Mouse (Mus musculus) Patski (cell line): ENCODE results near the gene Olfr1357. TPM values are rescaled to one million over a fixed set of nuclear protein-coding genes. Genes with fewer than 3 reads are reported as not detected.
A peak's percentile ranks its signal among the peaks of the same experiment; 100 is the strongest.

Experiments
- ATAC-seq: fragments of 100-300 bp; one replicate; pipeline ENCODE4 v1.8.0; 2021
- CTCF ChIA-PET: fragments of 350-600 bp; sonication (Branson Sonifier 250); formaldehyde crosslinking; loops from one replicate; lab custom pipeline; 2022; ENCODE audit warnings: inconsistent platforms; lab: Charles Lee
- POLR2A ChIA-PET: fragments of 350-600 bp; sonication (Branson Sonifier 250); formaldehyde crosslinking; loops from one replicate; lab custom pipeline; 2022; ENCODE audit warnings: antibody characterized with exemption, inconsistent platforms; lab: Charles Lee
- DNase-seq: peaks from one replicate; pipeline ENCODE4 v3.0.0-alpha.2; 2011; ENCODE audit warnings: low read depth, low spot score
- H3K27me3 ChIP-seq: fragments of 371-371 bp; one replicate; pipeline ENCODE4 v1.5.1; 2021
- CTCF ChIP-seq: fragments of 100-300 bp; IDR thresholded peaks from one replicate; pipeline ENCODE4 v1.5.1; 2021
- in situ Hi-C: fragments of 300-500 bp; cut with MboI; formaldehyde crosslinking; loops from 3 replicates; pipeline ENCODE4 v1.11.1; 2018; ENCODE audit warnings: low pct_unique_long_range_greater_than_20kb, mixed read lengths
- polyA plus RNA-seq: library from polyadenylated mRNA; unstranded; gene quantifications from one replicate; pipeline ENCODE4 v1.2.3, GENCODE M21; 2021

The Olfr1357 gene
- polyA plus RNA-seq, 1 experiment from 2014 or later, result not detected

- DNase-seq, result no peak
- POLR2A ChIA-PET, result no interaction called here
- in situ Hi-C loops, result no loop called here
Measured at GRCm38 (mm10) chr10:78594157-78594556, 23.7 kb downstream of the Olfr1357 start.

GRCm38 (mm10) chr10:78593736-78594135 lies 24.1 kb downstream of the Olfr1357 start:
- in situ Hi-C loops, result no loop called here
- no peak for ATAC-seq
- POLR2A ChIA-PET, result no interaction called here
- DNase-seq, result no peak
- TF ChIP-seq CTCF, result no peak
- H3K27me3 ChIP-seq, result no peaks in the 10 kb centered on the region
- CTCF ChIA-PET, result interaction anchor here (1.2 kb wide), 1 partner anchor 22 kb away, joined by 4 read pairs; no protein-coding TSS in a partner anchor

More at GRCm38 (mm10) chr10:78594157-78594556, 23.7 kb downstream of the Olfr1357 start:
- no peak for ATAC-seq
- H3K27me3 ChIP-seq, result no peaks in the 10 kb centered on the region
- CTCF ChIA-PET, result interaction anchor here (1.2 kb wide), 2 partner anchors 23 to 68 kb away, joined by 4 to 5 read pairs; no protein-coding TSS in a partner anchor
- no peak for TF ChIP-seq CTCF

GRCm38 (mm10) chr10:78592856-78593379 lies 25.0 kb downstream of the Olfr1357 start:
- DNase-seq, result no peak
- ChIA-PET CTCF (no interaction called here), POLR2A (no interaction called here)
- no peak for ATAC-seq
- in situ Hi-C loops, result no loop called here
- no peaks in the 10 kb centered on the region for H3K27me3 ChIP-seq
- TF ChIP-seq CTCF, result no peak

GRCm38 (mm10) chr10:78591406-78592328 lies 26.2 kb downstream of the Olfr1357 start, which contains the start of gene Syde1:
TSS of gene Syde1 (minus strand) at chr10:78591964.
- in situ Hi-C loops, result no loop called here
- ATAC-seq, result peak; percentile 66
- ChIA-PET POLR2A (interaction anchor here (0.7 to 0.9 kb wide), 2 partner anchors 14 to 17 kb away, joined by 3 to 4 read pairs; no protein-coding TSS in a partner anchor), CTCF (no interaction called here)
- TF ChIP-seq CTCF, result no peak
- no peaks in the 10 kb centered on the region for H3K27me3 ChIP-seq
- no peak for DNase-seq

GRCm38 (mm10) chr10:78590744-78591143 lies 27.1 kb downstream of the Olfr1357 start:
- in situ Hi-C loops, result no loop called here
- CTCF ChIA-PET, result no interaction called here
- POLR2A ChIA-PET, result interaction anchor here (0.7 to 0.9 kb wide), 2 partner anchors 13 to 16 kb away, joined by 3 to 4 read pairs; no protein-coding TSS in a partner anchor
- H3K27me3 ChIP-seq, result no peaks in the 10 kb centered on the region
- TF ChIP-seq CTCF, result no peak
- ATAC-seq (no peak), DNase-seq (no peak)

GRCm38 (mm10) chr10:78589901-78590300 lies 28.0 kb downstream of the Olfr1357 start:
- no peak for TF ChIP-seq CTCF
- H3K27me3 ChIP-seq, result no peaks in the 10 kb centered on the region
- in situ Hi-C loops, result no loop called here
- no peak for ATAC-seq
- POLR2A ChIA-PET, result no interaction called here
- CTCF ChIA-PET, result no interaction called here
- DNase-seq, result no peak

- no peak for ATAC-seq
- no peak for DNase-seq
- in situ Hi-C loops, result no loop called here
- no peaks in the 10 kb centered on the region for H3K27me3 ChIP-seq
- TF ChIP-seq CTCF, result no peak
- ChIA-PET POLR2A (interaction anchor here (0.6 to 1.4 kb wide), 2 partner anchors 13 to 18 kb away, joined by 3 to 9 read pairs; no protein-coding TSS in a partner anchor), CTCF (no interaction called here)
Measured at GRCm38 (mm10) chr10:78589291-78589690, 28.6 kb downstream of the Olfr1357 start.

GRCm38 (mm10) chr10:78586026-78586425 lies 31.8 kb downstream of the Olfr1357 start:
- no peak for ATAC-seq
- POLR2A ChIA-PET, result interaction anchor here (0.9 kb wide), 1 partner anchor 10 kb away, joined by 3 read pairs; no protein-coding TSS in a partner anchor

GRCm38 (mm10) chr10:78585606-78586005 lies 32.3 kb downstream of the Olfr1357 start:
- no peaks in the 10 kb centered on the region for H3K27me3 ChIP-seq
- no peak for TF ChIP-seq CTCF
- ATAC-seq (no peak), DNase-seq (no peak)
- in situ Hi-C loops, result no loop called here
- POLR2A ChIA-PET, result interaction anchor here (0.9 kb wide), 1 partner anchor 9 kb away, joined by 3 read pairs; no protein-coding TSS in a partner anchor
- CTCF ChIA-PET, result no interaction called here

More at GRCm38 (mm10) chr10:78586026-78586425, 31.8 kb downstream of the Olfr1357 start:
- DNase-seq, result no peak
- in situ Hi-C loops, result no loop called here
- CTCF ChIA-PET, result no interaction called here
- no peaks in the 10 kb centered on the region for H3K27me3 ChIP-seq
- no peak for TF ChIP-seq CTCF

GRCm38 (mm10) chr10:78584996-78585395 lies 32.9 kb downstream of the Olfr1357 start:
- ATAC-seq, result no peak

More at GRCm38 (mm10) chr10:78584996-78585395, 32.9 kb downstream of the Olfr1357 start:
- CTCF ChIA-PET, result no interaction called here
- POLR2A ChIA-PET, result no interaction called here
- DNase-seq, result no peak
- in situ Hi-C loops, result no loop called here
- TF ChIP-seq CTCF, result no peak
- H3K27me3 ChIP-seq, result no peaks in the 10 kb centered on the region
